Mouse (Mus musculus): ENCODE measurements around the gene Fsip1. TPM values are rescaled to one million over a fixed set of nuclear protein-coding genes. Genes with fewer than 3 reads are reported as not detected.
A peak's percentile ranks its signal among the peaks of the same experiment; 100 is the strongest.

Fsip1 gene
- polyA plus RNA-seq, 1 experiment = 0.06 TPM

- no peaks in the 10 kb centered on the region for H3K27me3 ChIP-seq (ENCODE audit: control insufficient read depth, insufficient read depth, low read length)
- no peaks in the 10 kb centered on the region for H3K36me3 ChIP-seq (ENCODE audit: control insufficient read depth, insufficient read depth, low read length)
- WGBS = 47% methylated on average over 5 of the region's 5 CpGs
- H3K27ac ChIP-seq (ENCODE audit: insufficient read depth, low read length) = peak overlapping the region; percentile 10; the same call in 1 of the 2 replicates
- peak in 1 of 2 experiments; percentile 13 for DNase-seq (ENCODE audit: low read depth in 1 of 2, low spot score in 2 of 2)
- H3K4me1 ChIP-seq (ENCODE audit: control insufficient read depth, insufficient read depth, insufficient read length) = peaks cover 3% of the 10 kb centered on the region
- no peak overlapping the region; the same call in 1 of the 2 replicates for H3K4me3 ChIP-seq (ENCODE audit: extremely low read depth, insufficient read depth, insufficient read length)
- TF ChIP-seq CTCF (IDR thresholded peaks at IDR 0.05; ENCODE audit: extremely low read depth, insufficient read depth, insufficient read length, insufficient replicate concordance) (no peak), POLR2A (IDR thresholded peaks at IDR 0.05; ENCODE audit: low read depth, low read length) (no peak)
Measured at GRCm38 (mm10) chr2:118259746-118260145, 3.0 kb upstream of the Fsip1 start.

GRCm38 (mm10) chr2:118257094-118257493 is 328 bp upstream of the Fsip1 start:
- Histone ChIP-seq H3K36me3 (ENCODE audit: control insufficient read depth, insufficient read depth, low read length) (no peaks in the 10 kb centered on the region), H3K4me3 (ENCODE audit: extremely low read depth, insufficient read depth, insufficient read length) (peak overlapping the region; percentile 70), H3K27ac (ENCODE audit: insufficient read depth, low read length) (no peak overlapping the region), H3K4me1 (ENCODE audit: control insufficient read depth, insufficient read depth, insufficient read length) (peaks cover 3% of the 10 kb centered on the region), H3K27me3 (ENCODE audit: control insufficient read depth, insufficient read depth, low read length) (no peaks in the 10 kb centered on the region)
- WGBS = 57% methylated on average over 8 of the region's 8 CpGs
- TF ChIP-seq CTCF (IDR thresholded peaks at IDR 0.05; ENCODE audit: extremely low read depth, insufficient read depth, insufficient read length, insufficient replicate concordance) (no peak), POLR2A (IDR thresholded peaks at IDR 0.05; ENCODE audit: low read depth, low read length) (no peak)
- no peak for DNase-seq (ENCODE audit: low read depth in 1 of 2, low spot score in 2 of 2)

GRCm38 (mm10) chr2:118254516-118254915 is 2.2 kb downstream of the Fsip1 start:
- Histone ChIP-seq H3K36me3 (ENCODE audit: control insufficient read depth, insufficient read depth, low read length) (no peaks in the 10 kb centered on the region), H3K27ac (ENCODE audit: insufficient read depth, low read length) (no peak overlapping the region), H3K4me1 (ENCODE audit: control insufficient read depth, insufficient read depth, insufficient read length) (peaks cover 3% of the 10 kb centered on the region), H3K27me3 (ENCODE audit: control insufficient read depth, insufficient read depth, low read length) (no peaks in the 10 kb centered on the region), H3K4me3 (ENCODE audit: extremely low read depth, insufficient read depth, insufficient read length) (no peak overlapping the region)
- TF ChIP-seq CTCF (IDR thresholded peaks at IDR 0.05; ENCODE audit: extremely low read depth, insufficient read depth, insufficient read length, insufficient replicate concordance) (no peak), POLR2A (IDR thresholded peaks at IDR 0.05; ENCODE audit: low read depth, low read length) (no peak)
- DNase-seq (ENCODE audit: low read depth in 1 of 2, low spot score in 2 of 2) = no peak
- 90% methylated on average over 8 of the region's 8 CpGs for WGBS

GRCm38 (mm10) chr2:118248966-118249365 is 7.8 kb downstream of the Fsip1 start:
- H3K27ac ChIP-seq (ENCODE audit: insufficient read depth, low read length) = no peak overlapping the region
- no peak for TF ChIP-seq POLR2A (IDR thresholded peaks at IDR 0.05; ENCODE audit: low read depth, low read length)
- TF ChIP-seq CTCF (IDR thresholded peaks at IDR 0.05; ENCODE audit: extremely low read depth, insufficient read depth, insufficient read length, insufficient replicate concordance) = no peak
- H3K4me3 ChIP-seq (ENCODE audit: extremely low read depth, insufficient read depth, insufficient read length) = no peak overlapping the region
- DNase-seq (ENCODE audit: low read depth in 1 of 2, low spot score in 2 of 2) = no peak
- WGBS = 84% methylated on average over 12 of the region's 12 CpGs
- H3K4me1 ChIP-seq (ENCODE audit: control insufficient read depth, insufficient read depth, insufficient read length) = no peaks in the 10 kb centered on the region; the same call in 1 of the 2 replicates
- no peaks in the 10 kb centered on the region for H3K36me3 ChIP-seq (ENCODE audit: control insufficient read depth, insufficient read depth, low read length)
- no peaks in the 10 kb centered on the region for H3K27me3 ChIP-seq (ENCODE audit: control insufficient read depth, insufficient read depth, low read length)

GRCm38 (mm10) chr2:118248016-118248415 is 8.8 kb downstream of the Fsip1 start:
- TF ChIP-seq POLR2A (IDR thresholded peaks at IDR 0.05; ENCODE audit: low read depth, low read length) (no peak), CTCF (IDR thresholded peaks at IDR 0.05; ENCODE audit: extremely low read depth, insufficient read depth, insufficient read length, insufficient replicate concordance) (no peak)
- Histone ChIP-seq H3K4me1 (ENCODE audit: control insufficient read depth, insufficient read depth, insufficient read length) (no peaks in the 10 kb centered on the region; the same call in 1 of the 2 replicates), H3K27me3 (ENCODE audit: control insufficient read depth, insufficient read depth, low read length) (no peaks in the 10 kb centered on the region), H3K4me3 (ENCODE audit: extremely low read depth, insufficient read depth, insufficient read length) (no peak overlapping the region), H3K36me3 (ENCODE audit: control insufficient read depth, insufficient read depth, low read length) (no peaks in the 10 kb centered on the region), H3K27ac (ENCODE audit: insufficient read depth, low read length) (peak overlapping the region; percentile 56; the same call in 1 of the 2 replicates)
- 45% methylated on average over 2 of the region's 2 CpGs for WGBS
- no peak for DNase-seq (ENCODE audit: low read depth in 1 of 2, low spot score in 2 of 2)

GRCm38 (mm10) chr2:118245914-118246313 is 10.9 kb downstream of the Fsip1 start:
- peak; percentile 46 to 70 for DNase-seq (ENCODE audit: low read depth in 1 of 2, low spot score in 2 of 2)
- H3K36me3 ChIP-seq (ENCODE audit: control insufficient read depth, insufficient read depth, low read length) = no peaks in the 10 kb centered on the region
- H3K27ac ChIP-seq (ENCODE audit: insufficient read depth, low read length) = no peak overlapping the region
- WGBS = 10% methylated on average over 10 of the region's 10 CpGs
- TF ChIP-seq POLR2A (IDR thresholded peaks at IDR 0.05; ENCODE audit: low read depth, low read length) (no peak), CTCF (IDR thresholded peaks at IDR 0.05; ENCODE audit: extremely low read depth, insufficient read depth, insufficient read length, insufficient replicate concordance) (peak; percentile 57; the same call in 1 of the 2 replicates)
- no peaks in the 10 kb centered on the region; the same call in 1 of the 2 replicates for H3K4me1 ChIP-seq (ENCODE audit: control insufficient read depth, insufficient read depth, insufficient read length)
- no peak overlapping the region for H3K4me3 ChIP-seq (ENCODE audit: extremely low read depth, insufficient read depth, insufficient read length)
- no peaks in the 10 kb centered on the region for H3K27me3 ChIP-seq (ENCODE audit: control insufficient read depth, insufficient read depth, low read length)

GRCm38 (mm10) chr2:118236196-118236595 is 20.6 kb downstream of the Fsip1 start:
- TF ChIP-seq CTCF (IDR thresholded peaks at IDR 0.05; ENCODE audit: extremely low read depth, insufficient read depth, insufficient read length, insufficient replicate concordance) (no peak), POLR2A (IDR thresholded peaks at IDR 0.05; ENCODE audit: low read depth, low read length) (no peak)
- H3K4me1 ChIP-seq (ENCODE audit: control insufficient read depth, insufficient read depth, insufficient read length) = no peaks in the 10 kb centered on the region
- 89% methylated on average over 7 of the region's 7 CpGs for WGBS
- H3K4me3 ChIP-seq (ENCODE audit: extremely low read depth, insufficient read depth, insufficient read length) = no peak overlapping the region
- H3K27me3 ChIP-seq (ENCODE audit: control insufficient read depth, insufficient read depth, low read length) = no peaks in the 10 kb centered on the region
- no peaks in the 10 kb centered on the region for H3K36me3 ChIP-seq (ENCODE audit: control insufficient read depth, insufficient read depth, low read length)
- no peak overlapping the region for H3K27ac ChIP-seq (ENCODE audit: insufficient read depth, low read length)
- no peak for DNase-seq (ENCODE audit: low read depth in 1 of 2, low spot score in 2 of 2)
